Mouse (Mus musculus): ENCODE measurements around the gene Gca. TPM values are rescaled to one million over a fixed set of nuclear protein-coding genes. Genes with fewer than 3 reads are reported as not detected.
"Not testable (repeated sequence)": the region's sequence is repeated elsewhere in the genome, so short reads cannot be mapped to it uniquely, and the experiment has no call there.

Gene Gca
- polyA plus RNA-seq, 1 experiment from 2014 or later, result 3.0 TPM

- H3K9me3 ChIP-seq (replicated peaks), result no peaks in the 10 kb centered on the region
Measured at GRCm38 (mm10) chr2:62672788-62673187, 8.7 kb downstream of the Gca start.

GRCm38 (mm10) chr2:62681667-62682066 lies 17.6 kb downstream of the Gca start:
- Histone ChIP-seq H3K27ac (no peak overlapping the region), H3K4me3 (no peak overlapping the region), H3K9ac (no peak overlapping the region), H3K4me2 (replicated peaks) (no peak overlapping the region), H3K27me3 (no peaks in the 10 kb centered on the region), H3K4me1 (no peaks in the 10 kb centered on the region), H3K36me3 (no peaks in the 10 kb centered on the region), H3K9me3 (replicated peaks) (no peaks in the 10 kb centered on the region)
- ATAC-seq (ENCODE audit: low FRiP score), result no peak
- 75% methylated on average over 8 of the region's 8 CpGs for WGBS

More at GRCm38 (mm10) chr2:62672788-62673187, 8.7 kb downstream of the Gca start:
- Histone ChIP-seq H3K27me3 (no peaks in the 10 kb centered on the region), H3K4me3 (no peak overlapping the region), H3K4me1 (no peaks in the 10 kb centered on the region), H3K27ac (no peak overlapping the region), H3K36me3 (no peaks in the 10 kb centered on the region), H3K9ac (no peak overlapping the region), H3K4me2 (replicated peaks) (no peak overlapping the region)
- no peak for ATAC-seq (ENCODE audit: low FRiP score)
- WGBS, result 93% methylated on average over 5 of the region's 5 CpGs

GRCm38 (mm10) chr2:62684989-62685595 lies 21.0 kb downstream of the Gca start:
- no peak for ATAC-seq (ENCODE audit: low FRiP score)
- H3K4me3 ChIP-seq, result no peak overlapping the region
- H3K9me3 ChIP-seq (replicated peaks), result no peaks in the 10 kb centered on the region
- 68% methylated on average over 3 of the region's 3 CpGs for WGBS
- H3K4me2 ChIP-seq (replicated peaks), result no peak overlapping the region
- H3K9ac ChIP-seq, result no peak overlapping the region
- no peaks in the 10 kb centered on the region for H3K4me1 ChIP-seq
- H3K27ac ChIP-seq, result no peak overlapping the region
- no peaks in the 10 kb centered on the region for H3K27me3 ChIP-seq
- no peaks in the 10 kb centered on the region for H3K36me3 ChIP-seq

- no peak overlapping the region for H3K27ac ChIP-seq
- H3K9ac ChIP-seq, result no peak overlapping the region
- no peak for ATAC-seq (ENCODE audit: low FRiP score)
- no peak overlapping the region for H3K4me2 ChIP-seq (replicated peaks)
- H3K9me3 ChIP-seq (replicated peaks), result no peaks in the 10 kb centered on the region
- H3K4me1 ChIP-seq, result no peaks in the 10 kb centered on the region
- H3K4me3 ChIP-seq, result no peak overlapping the region
- WGBS, result 85% methylated on average over 6 of the region's 6 CpGs
- no peaks in the 10 kb centered on the region for H3K36me3 ChIP-seq
- no peaks in the 10 kb centered on the region for H3K27me3 ChIP-seq
Measured at GRCm38 (mm10) chr2:62685934-62686333, 21.8 kb downstream of the Gca start.

- Histone ChIP-seq H3K4me2 (replicated peaks) (no peak overlapping the region), H3K36me3 (no peaks in the 10 kb centered on the region), H3K9me3 (replicated peaks) (no peaks in the 10 kb centered on the region), H3K4me1 (no peaks in the 10 kb centered on the region), H3K9ac (no peak overlapping the region), H3K27me3 (no peaks in the 10 kb centered on the region), H3K27ac (no peak overlapping the region), H3K4me3 (no peak overlapping the region)
- 91% methylated on average over 3 of the region's 3 CpGs for WGBS
- no peak for ATAC-seq (ENCODE audit: low FRiP score)
Measured at GRCm38 (mm10) chr2:62706313-62706712, 42.2 kb downstream of the Gca start.

GRCm38 (mm10) chr2:62709633-62710032 lies 45.5 kb downstream of the Gca start:
- H3K9ac ChIP-seq, result no peak overlapping the region
- no peak overlapping the region for H3K4me2 ChIP-seq (replicated peaks)
- ATAC-seq (ENCODE audit: low FRiP score), result no peak
- no peaks in the 10 kb centered on the region for H3K36me3 ChIP-seq
- no peak overlapping the region for H3K27ac ChIP-seq
- no peaks in the 10 kb centered on the region for H3K9me3 ChIP-seq (replicated peaks)
- no peaks in the 10 kb centered on the region for H3K27me3 ChIP-seq
- H3K4me3 ChIP-seq, result no peak overlapping the region
- 85% methylated on average over 1 of the region's 1 CpGs for WGBS
- H3K4me1 ChIP-seq, result no peaks in the 10 kb centered on the region

GRCm38 (mm10) chr2:62714362-62714761 lies 50.3 kb downstream of the Gca start:
- not testable (repeated sequence) for H3K27me3 ChIP-seq; H3K9ac ChIP-seq; H3K4me2 ChIP-seq (replicated peaks); H3K4me3 ChIP-seq; ATAC-seq (ENCODE audit: low FRiP score); H3K9me3 ChIP-seq (replicated peaks); H3K36me3 ChIP-seq; H3K27ac ChIP-seq; H3K4me1 ChIP-seq
- WGBS, result 96% methylated on average over 4 of the region's 4 CpGs

- 89% methylated on average over 4 of the region's 4 CpGs for WGBS
- Histone ChIP-seq H3K4me2 (replicated peaks) (no peak overlapping the region), H3K27me3 (no peaks in the 10 kb centered on the region), H3K4me1 (no peaks in the 10 kb centered on the region), H3K36me3 (no peaks in the 10 kb centered on the region), H3K9ac (no peak overlapping the region), H3K9me3 (replicated peaks) (no peaks in the 10 kb centered on the region), H3K4me3 (no peak overlapping the region), H3K27ac (no peak overlapping the region)
- no peak for ATAC-seq (ENCODE audit: low FRiP score)
Measured at GRCm38 (mm10) chr2:62715260-62715659, 51.2 kb downstream of the Gca start.

GRCm38 (mm10) chr2:62717270-62717669 lies 53.2 kb downstream of the Gca start:
- H3K27ac ChIP-seq, result no peak overlapping the region
- no peak overlapping the region for H3K9ac ChIP-seq
- no peaks in the 10 kb centered on the region for H3K9me3 ChIP-seq (replicated peaks)
- WGBS, result 87% methylated on average over 6 of the region's 6 CpGs
- H3K4me2 ChIP-seq (replicated peaks), result no peak overlapping the region
- H3K4me1 ChIP-seq, result no peaks in the 10 kb centered on the region
- H3K36me3 ChIP-seq, result no peaks in the 10 kb centered on the region
- no peak overlapping the region for H3K4me3 ChIP-seq
- ATAC-seq (ENCODE audit: low FRiP score), result no peak
- H3K27me3 ChIP-seq, result no peaks in the 10 kb centered on the region

GRCm38 (mm10) chr2:62718411-62718810 lies 54.3 kb downstream of the Gca start:
- 55% methylated on average over 1 of the region's 1 CpGs for WGBS
- Histone ChIP-seq H3K27ac (no peak overlapping the region), H3K4me1 (no peaks in the 10 kb centered on the region), H3K4me2 (replicated peaks) (no peak overlapping the region), H3K36me3 (no peaks in the 10 kb centered on the region), H3K4me3 (no peak overlapping the region), H3K9me3 (replicated peaks) (no peaks in the 10 kb centered on the region), H3K27me3 (no peaks in the 10 kb centered on the region), H3K9ac (no peak overlapping the region)
- no peak for ATAC-seq (ENCODE audit: low FRiP score)

GRCm38 (mm10) chr2:62725946-62726345 lies 61.9 kb downstream of the Gca start:
- no peaks in the 10 kb centered on the region for H3K4me1 ChIP-seq
- no peak overlapping the region for H3K27ac ChIP-seq
- 78% methylated on average over 1 of the region's 1 CpGs for WGBS
- H3K9ac ChIP-seq, result no peak overlapping the region
- H3K27me3 ChIP-seq, result no peaks in the 10 kb centered on the region
- ATAC-seq (ENCODE audit: low FRiP score), result no peak
- H3K4me2 ChIP-seq (replicated peaks), result no peak overlapping the region
- H3K9me3 ChIP-seq (replicated peaks), result no peaks in the 10 kb centered on the region
- H3K36me3 ChIP-seq, result no peaks in the 10 kb centered on the region
- H3K4me3 ChIP-seq, result no peak overlapping the region

GRCm38 (mm10) chr2:62727732-62728131 lies 63.6 kb downstream of the Gca start:
- Histone ChIP-seq H3K36me3 (no peaks in the 10 kb centered on the region), H3K4me1 (no peaks in the 10 kb centered on the region), H3K9ac (no peak overlapping the region), H3K27me3 (no peaks in the 10 kb centered on the region), H3K4me2 (replicated peaks) (no peak overlapping the region), H3K9me3 (replicated peaks) (no peaks in the 10 kb centered on the region), H3K27ac (no peak overlapping the region), H3K4me3 (no peak overlapping the region)
- WGBS, result 76% methylated on average over 2 of the region's 2 CpGs
- no peak for ATAC-seq (ENCODE audit: low FRiP score)

GRCm38 (mm10) chr2:62730671-62731070 lies 66.6 kb downstream of the Gca start:
- 76% methylated on average over 1 of the region's 1 CpGs for WGBS

More at GRCm38 (mm10) chr2:62730671-62731070, 66.6 kb downstream of the Gca start:
- Histone ChIP-seq H3K27ac (no peak overlapping the region), H3K27me3 (no peaks in the 10 kb centered on the region), H3K9me3 (replicated peaks) (no peaks in the 10 kb centered on the region), H3K4me2 (replicated peaks) (no peak overlapping the region), H3K4me3 (no peak overlapping the region), H3K36me3 (no peaks in the 10 kb centered on the region), H3K4me1 (no peaks in the 10 kb centered on the region), H3K9ac (no peak overlapping the region)
- ATAC-seq (ENCODE audit: low FRiP score), result no peak
